Mouse (Mus musculus) embryonic facial prominence, embryonic 11.5 days (tissue): Measurements from ENCODE around the gene Snx25. TPM values are rescaled to one million over a fixed set of nuclear protein-coding genes. Genes with fewer than 3 reads are reported as not detected.

ENCODE experiments used
- ATAC-seq: fragments of 200-750 bp; cut with Nextera tagmentation; replicated peaks from 2 replicates; pipeline ENCODE4 v1.8.0; 2017; ENCODE audit warnings: low read depth; ENCODE audit not compliant: insufficient number of reproducible peaks, low FRiP score, low TSS enrichment
- DNase-seq: peaks from one replicate; pipeline ENCODE4 v3.0.0-alpha.2; 2015; ENCODE audit warnings: low spot score
- H3K27ac ChIP-seq: fragments of 300-500 bp; sonication (generic); replicated peaks from 2 replicates; pipeline ENCODE4 v1.5.1; 2014; ENCODE audit warnings: mild to moderate bottlenecking, low read depth, low read length, control low read depth
- H3K27me3 ChIP-seq: fragments of 300-500 bp; sonication (generic); 2 replicates; pipeline ENCODE4 v1.6.1; 2014; ENCODE audit warnings: mild to moderate bottlenecking, low read length, moderate library complexity, mixed read lengths; ENCODE audit not compliant: control insufficient read depth, insufficient read depth
- H3K36me3 ChIP-seq: fragments of 300-500 bp; sonication (generic); replicated peaks from 2 replicates; pipeline ENCODE4 v1.6.1; 2014; ENCODE audit warnings: low read depth, mild to moderate bottlenecking, low read length, moderate library complexity, mixed read lengths; ENCODE audit not compliant: control insufficient read depth, insufficient read depth
- H3K4me1 ChIP-seq: fragments of 300-500 bp; sonication (generic); 2 replicates; pipeline ENCODE4 v1.6.1; 2014; ENCODE audit warnings: low read length, mixed read lengths; ENCODE audit not compliant: control insufficient read depth, insufficient read depth
- H3K4me2 ChIP-seq: fragments of 300-500 bp; sonication (generic); 2 replicates; pipeline ENCODE4 v1.6.1; 2014; ENCODE audit warnings: low read depth, mild to moderate bottlenecking, control low read depth, low read length, moderate library complexity
- H3K4me3 ChIP-seq: fragments of 300-500 bp; sonication (generic); 2 replicates; pipeline ENCODE4 v1.5.1; 2014; ENCODE audit warnings: low read depth, low read length, control low read depth
- H3K9ac ChIP-seq: fragments of 300-500 bp; sonication (generic); replicated peaks from 2 replicates; pipeline ENCODE4 v1.6.1; 2014; ENCODE audit warnings: mild to moderate bottlenecking, control low read depth, low read length
- H3K9me3 ChIP-seq: fragments of 300-500 bp; sonication (generic); replicated peaks from 2 replicates; pipeline ENCODE4 v1.6.1; 2016; ENCODE audit warnings: mild to moderate bottlenecking, low read length, inconsistent platforms, mixed read lengths; ENCODE audit not compliant: control insufficient read depth
- WGBS: fragments of 180-500 bp; shearing (Covaris S2); extraction: QIAGEN DNeasy Blood & Tissue Kit; methylation state at CpG from one replicate; pipeline ENCODE4 v1.1.7; 2014; 5-methylcytosine and 5-hydroxymethylcytosine counted together
- polyA plus RNA-seq: library from polyadenylated mRNA; unstranded; fragments of >200 nt; fragmentation: Nextera tagmentation; extraction: Ambion mirVana; gene quantifications from 2 replicates; pipeline ENCODE4 v1.2.1, GENCODE M21; 2014

The Snx25 gene
- polyA plus RNA-seq, 1 experiment from 2014 or later = 7.4 TPM

DNA sequence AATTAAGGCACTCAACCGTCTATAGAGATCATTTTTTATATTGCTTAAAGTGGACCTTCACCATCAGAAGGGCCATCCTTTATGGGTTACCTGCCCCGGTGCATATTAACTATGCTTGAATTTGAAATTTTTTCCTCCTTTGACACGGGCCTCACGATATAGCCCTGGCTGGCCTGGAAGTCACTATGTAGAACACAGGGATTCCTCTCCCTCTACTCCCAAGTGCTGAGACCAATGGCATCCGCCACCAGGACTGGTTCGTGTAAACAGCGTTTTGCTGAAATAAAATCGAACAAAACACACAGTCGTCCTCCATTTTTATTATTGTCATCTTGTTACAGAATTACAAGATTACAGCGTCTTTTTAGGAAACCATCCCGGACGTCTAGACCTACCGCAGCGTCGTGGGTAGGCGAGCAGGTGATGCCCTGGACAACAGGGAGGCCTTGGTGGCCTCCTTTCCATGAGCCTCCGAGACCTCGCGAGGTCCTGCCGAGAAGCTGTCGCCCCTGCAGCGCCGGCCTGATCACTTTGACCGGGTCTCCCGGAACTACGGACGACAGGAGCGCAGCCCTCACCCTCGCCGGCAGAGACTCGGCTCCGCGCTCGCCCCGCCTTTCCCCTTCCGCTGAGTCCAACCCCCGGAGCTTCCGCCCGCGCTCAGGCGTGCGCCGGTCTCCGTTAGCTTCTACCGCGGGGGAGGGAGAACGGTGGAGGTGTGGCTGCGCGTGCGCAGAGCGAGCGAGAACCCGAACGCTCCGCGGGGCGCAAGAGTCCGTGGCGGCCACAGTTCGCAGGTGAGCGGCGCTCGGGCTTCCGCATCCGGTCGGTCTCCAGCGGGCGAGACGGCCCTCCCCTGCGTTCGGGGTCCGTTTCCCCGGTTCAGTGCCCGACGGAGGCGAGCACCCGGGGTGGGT lies 11.3 kb upstream of the Snx25 start:
- Histone ChIP-seq H3K9ac (peak overlapping the region; percentile 88), H3K27ac (peak overlapping the region; percentile 78), H3K9me3 (no peaks in the 10 kb centered on the region), H3K27me3 (no peaks in the 10 kb centered on the region), H3K4me3 (peak overlapping the region; percentile 76), H3K36me3 (no peaks in the 10 kb centered on the region), H3K4me2 (peak overlapping the region; percentile 66), H3K4me1 (no peaks in the 10 kb centered on the region)
- WGBS = 3% methylated on average over 68 of the region's 77 CpGs
- ATAC-seq (peak; percentile 96), DNase-seq (peak; percentile 95)

DNA sequence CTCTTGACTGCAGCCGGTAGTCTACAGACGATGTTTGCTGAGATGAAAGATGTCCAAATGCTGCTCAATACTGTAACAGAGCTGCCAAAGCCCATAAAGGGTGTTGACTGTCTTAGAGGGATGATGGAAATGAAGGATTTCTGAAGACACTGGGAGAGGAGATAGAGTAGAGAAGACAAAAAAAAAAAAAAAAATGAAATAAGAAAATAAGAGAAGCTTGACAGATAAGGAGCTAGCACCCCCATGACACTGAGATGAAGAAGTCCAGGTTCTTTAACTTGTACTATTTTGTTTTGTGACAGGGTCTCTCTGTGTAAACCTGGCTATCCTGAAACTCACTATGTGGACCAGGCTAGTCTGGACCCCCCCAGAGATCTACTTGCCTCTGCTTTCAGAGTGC lies 1.1 kb upstream of the Snx25 start:
- no peak overlapping the region for H3K27ac ChIP-seq
- no peaks in the 10 kb centered on the region for H3K36me3 ChIP-seq
- WGBS = 30% methylated on average over 2 of the region's 2 CpGs
- H3K4me2 ChIP-seq = peak overlapping the region; percentile 93
- no peak for ATAC-seq
- no peaks in the 10 kb centered on the region for H3K9me3 ChIP-seq
- no peak overlapping the region for H3K9ac ChIP-seq
- H3K27me3 ChIP-seq = no peaks in the 10 kb centered on the region
- H3K4me1 ChIP-seq = no peaks in the 10 kb centered on the region
- no peak for DNase-seq
- no peak overlapping the region; the same call in 1 of the 2 replicates for H3K4me3 ChIP-seq

DNA sequence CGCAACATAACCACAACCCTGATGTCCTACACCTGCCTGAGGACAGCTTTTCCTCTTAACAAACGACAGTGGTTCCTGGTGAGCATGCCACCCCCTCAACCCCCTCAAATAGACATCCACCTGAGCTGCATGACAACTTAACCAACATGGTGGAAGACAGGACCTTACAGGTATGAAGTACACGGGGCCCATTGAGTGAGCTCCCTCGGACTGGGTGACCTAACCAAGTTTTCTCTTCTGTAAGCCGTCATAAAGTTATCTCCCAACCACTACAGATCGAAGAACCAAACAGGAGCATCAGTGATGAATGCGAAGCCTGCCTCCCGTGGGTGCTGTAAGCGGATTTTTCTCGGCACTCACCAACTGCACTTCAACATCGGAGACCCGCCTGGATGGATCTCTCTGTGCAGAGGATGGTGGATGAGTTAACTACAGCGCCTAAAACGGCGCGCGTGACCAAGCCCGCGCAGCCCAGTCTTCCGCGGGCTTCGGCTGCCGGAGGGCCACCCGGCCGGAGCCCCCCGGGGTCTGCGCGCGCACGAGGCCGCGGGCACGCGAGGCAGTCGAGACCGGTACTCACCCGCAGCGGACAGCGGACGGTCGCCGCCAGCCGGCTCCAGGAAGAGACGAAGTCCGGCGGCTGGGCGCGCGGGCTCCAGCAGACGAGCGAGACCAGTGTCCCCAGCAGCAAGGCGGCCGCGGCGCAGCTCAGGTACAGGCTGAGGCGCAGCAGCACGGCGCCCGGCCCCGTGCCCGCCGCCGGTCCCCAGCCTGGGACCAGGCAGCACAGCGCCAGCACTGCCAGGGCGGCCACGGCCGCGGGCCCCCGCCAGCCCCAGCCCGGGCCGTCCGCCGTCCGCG lies 527 bp downstream of the Snx25 start, which contains the start of gene Cfap97:
Gene Cfap97 (plus strand): TSS at position 570 of the 861 bp plus-strand sequence.
- no peaks in the 10 kb centered on the region for H3K4me1 ChIP-seq
- peak within 1 kb of the TSS; percentile 93 for H3K4me2 ChIP-seq
- WGBS = under 1% methylated on average over 63 of the region's 75 CpGs
- no peaks in the 10 kb centered on the region for H3K9me3 ChIP-seq
- H3K27me3 ChIP-seq = no peaks in the 10 kb centered on the region
- no peaks in the 10 kb centered on the region for H3K36me3 ChIP-seq
- DNase-seq = peak; percentile 44
- H3K9ac ChIP-seq = peak within 1 kb of the TSS; percentile 85
- peak; percentile 78 for ATAC-seq
- peak within 1 kb of the TSS; percentile 79 for H3K4me3 ChIP-seq
- no peak within 1 kb of the TSS; the same call in 1 of the 2 replicates for H3K27ac ChIP-seq

DNA sequence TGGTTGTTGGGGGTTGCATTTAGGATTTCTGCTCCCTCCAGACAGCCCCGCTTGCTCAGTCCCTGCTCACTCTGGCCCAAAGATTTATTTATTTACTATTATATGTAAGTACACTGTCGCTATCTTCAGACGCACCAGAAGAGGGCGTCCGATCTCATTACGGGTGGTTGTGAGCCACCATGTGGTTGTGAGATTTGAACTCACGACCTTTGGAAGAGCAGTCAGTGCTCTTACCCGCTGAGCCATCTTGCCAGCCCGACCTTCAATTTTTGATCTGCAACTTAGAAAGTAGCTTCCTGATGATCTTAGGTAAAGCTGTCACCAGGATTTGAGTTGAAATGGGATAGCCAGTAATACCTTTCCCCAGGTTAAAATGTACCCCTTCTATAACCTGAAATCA lies 2.2 kb downstream of the Snx25 start:
- ATAC-seq (no peak), DNase-seq (no peak)
- 73% methylated on average over 9 of the region's 9 CpGs for WGBS
- H3K27ac ChIP-seq = no peak overlapping the region
- H3K9me3 ChIP-seq = no peaks in the 10 kb centered on the region
- H3K36me3 ChIP-seq = no peaks in the 10 kb centered on the region
- no peak overlapping the region for H3K4me2 ChIP-seq
- H3K4me1 ChIP-seq = no peaks in the 10 kb centered on the region
- H3K27me3 ChIP-seq = no peaks in the 10 kb centered on the region
- no peak overlapping the region for H3K4me3 ChIP-seq
- H3K9ac ChIP-seq = no peak overlapping the region

DNA sequence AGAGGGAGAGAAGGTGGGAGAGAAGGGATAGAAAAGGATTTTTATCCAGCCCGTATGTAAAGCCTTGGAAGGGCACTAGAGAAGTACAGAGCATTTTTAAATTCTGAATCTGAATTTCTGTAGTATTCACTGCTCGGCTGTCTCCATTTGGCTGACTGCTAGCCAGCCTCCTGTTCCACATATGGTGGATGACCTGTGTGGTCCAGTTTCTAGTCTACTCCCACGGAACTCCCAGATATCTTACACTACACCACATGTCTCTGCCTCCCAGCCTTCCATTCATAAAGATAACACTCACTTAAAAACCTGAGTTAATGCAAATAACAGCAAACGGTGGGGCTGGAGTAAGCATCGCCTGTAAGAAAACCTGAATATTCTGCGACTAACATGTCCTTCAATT lies 2.7 kb downstream of the Snx25 start:
- DNase-seq (peak; percentile 50), ATAC-seq (no peak)
- Histone ChIP-seq H3K4me2 (no peak overlapping the region), H3K9me3 (no peaks in the 10 kb centered on the region), H3K4me3 (no peak overlapping the region), H3K27me3 (no peaks in the 10 kb centered on the region), H3K9ac (no peak overlapping the region), H3K4me1 (no peaks in the 10 kb centered on the region), H3K27ac (no peak overlapping the region), H3K36me3 (no peaks in the 10 kb centered on the region)
- 71% methylated on average over 6 of the region's 6 CpGs for WGBS

DNA sequence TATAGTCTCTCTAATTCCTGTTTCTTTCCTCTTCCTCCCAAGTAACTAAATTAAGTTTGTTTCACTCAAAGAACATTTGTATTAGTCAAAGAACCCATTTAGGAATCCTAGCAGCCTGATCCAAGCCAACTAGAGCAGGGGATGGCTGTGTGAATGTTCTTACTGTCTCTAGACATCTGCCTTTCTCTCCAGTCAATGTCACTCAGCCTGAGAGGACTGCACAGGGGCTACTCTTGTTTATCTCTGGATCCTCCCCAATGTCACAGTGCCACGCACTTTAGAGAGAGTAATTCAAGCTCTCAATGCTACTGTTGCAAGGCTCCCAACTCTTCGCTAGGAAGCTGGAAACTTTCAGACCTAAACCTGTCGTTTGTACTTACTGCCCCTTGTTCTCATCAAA lies 5.8 kb downstream of the Snx25 start:
- Histone ChIP-seq H3K4me3 (no peak overlapping the region), H3K9me3 (no peaks in the 10 kb centered on the region), H3K27me3 (no peaks in the 10 kb centered on the region), H3K27ac (no peak overlapping the region), H3K9ac (no peak overlapping the region), H3K4me2 (no peak overlapping the region), H3K4me1 (no peaks in the 10 kb centered on the region), H3K36me3 (no peaks in the 10 kb centered on the region)
- ATAC-seq = no peak
- 26% methylated on average over 3 of the region's 3 CpGs for WGBS
- DNase-seq = no peak

DNA sequence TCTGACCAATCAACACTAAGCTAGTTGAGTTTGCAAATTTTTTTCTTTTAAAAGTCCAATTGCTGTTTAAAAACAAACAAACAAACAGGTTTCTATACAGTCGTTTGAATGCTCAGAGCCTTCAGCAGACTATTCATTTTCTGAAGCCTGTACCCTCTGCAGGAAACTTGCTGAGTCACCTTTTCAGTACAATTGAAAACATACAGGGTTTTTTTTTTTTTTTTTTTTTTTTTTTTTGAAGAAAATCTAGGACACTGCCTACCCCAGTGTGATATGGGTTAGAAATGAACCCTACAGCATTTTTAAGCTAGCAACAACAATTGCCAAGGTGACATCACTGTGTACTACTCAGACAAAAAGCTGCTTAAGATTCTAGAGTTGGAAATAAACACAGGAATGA lies 8.0 kb downstream of the Snx25 start:
- no peak overlapping the region for H3K4me2 ChIP-seq
- whole genome bisulfite sequencing = 50% methylated on average over 1 of the region's 1 CpGs
- no peaks in the 10 kb centered on the region for H3K4me1 ChIP-seq
- no peak overlapping the region for H3K27ac ChIP-seq
- no peaks in the 10 kb centered on the region for H3K36me3 ChIP-seq
- H3K9me3 ChIP-seq = no peaks in the 10 kb centered on the region
- ATAC-seq (no peak), DNase-seq (peak; percentile 37)
- no peak overlapping the region for H3K9ac ChIP-seq
- H3K27me3 ChIP-seq = no peaks in the 10 kb centered on the region
- no peak overlapping the region for H3K4me3 ChIP-seq
